Mouse (Mus musculus) kidney, embryonic 14.5 days (tissue): ENCODE results near the gene Nav2. TPM values are rescaled to one million over a fixed set of nuclear protein-coding genes. Genes with fewer than 3 reads are reported as not detected.

Experiments
- ATAC-seq: fragments of 200-750 bp; cut with Nextera tagmentation; 2 replicates; pipeline ENCODE4 v1.8.0; 2017; ENCODE audit warnings: moderate number of reproducible peaks, mild to moderate bottlenecking, moderate TSS enrichment, moderate library complexity; ENCODE audit not compliant: low FRiP score, low TSS enrichment
- H3K27ac ChIP-seq: fragments of 300-500 bp; sonication (generic); 2 replicates; pipeline ENCODE4 v1.5.1; 2014; ENCODE audit warnings: low read depth, mild to moderate bottlenecking, low read length, moderate library complexity, mixed read lengths
- H3K27me3 ChIP-seq: fragments of 300-500 bp; sonication (generic); 2 replicates; pipeline ENCODE4 v1.6.1; 2014; ENCODE audit warnings: mild to moderate bottlenecking, low read length; ENCODE audit not compliant: control insufficient read depth, insufficient read depth
- H3K36me3 ChIP-seq: fragments of 300-500 bp; sonication (generic); 2 replicates; pipeline ENCODE4 v1.6.1; 2014; ENCODE audit warnings: low read length, mixed read lengths; ENCODE audit not compliant: control insufficient read depth, insufficient read depth
- H3K4me1 ChIP-seq: fragments of 300-500 bp; sonication (generic); 2 replicates; pipeline ENCODE4 v1.6.1; 2014; ENCODE audit warnings: low read length, mixed read lengths; ENCODE audit not compliant: control insufficient read depth, insufficient read depth
- H3K4me2 ChIP-seq: fragments of 300-500 bp; sonication (generic); replicated peaks from 2 replicates; pipeline ENCODE4 v1.6.1; 2014; ENCODE audit warnings: low read depth, mild to moderate bottlenecking, low read length
- H3K4me3 ChIP-seq: fragments of 300-500 bp; sonication (generic); 2 replicates; pipeline ENCODE4 v1.5.1; 2014; ENCODE audit warnings: mild to moderate bottlenecking, low read length
- H3K9ac ChIP-seq: fragments of 300-500 bp; sonication (generic); 2 replicates; pipeline ENCODE4 v1.6.1; 2014; ENCODE audit warnings: low read depth, mild to moderate bottlenecking, low read length, moderate library complexity
- H3K9me3 ChIP-seq: fragments of 300-500 bp; sonication (generic); 2 replicates; pipeline ENCODE4 v1.6.1; 2016; ENCODE audit warnings: low read length; ENCODE audit not compliant: control insufficient read depth
- WGBS: fragments of 180-500 bp; shearing (Covaris S2); extraction: QIAGEN DNeasy Blood & Tissue Kit; methylation state at CpG from one replicate; pipeline ENCODE4 v1.1.7; 2014; 5-methylcytosine and 5-hydroxymethylcytosine counted together
- polyA plus RNA-seq: library from polyadenylated mRNA; unstranded; fragments of >200 nt; fragmentation: Nextera tagmentation; extraction: Ambion mirVana; gene quantifications from 2 replicates; pipeline ENCODE4 v1.2.1, GENCODE M21; 2014

The Nav2 gene
- polyA plus RNA-seq, 1 experiment from 2014 or later, result 49.2 TPM

GRCm38 (mm10) chr7:48934816-48935215 lies 26.3 kb downstream of the Nav2 start:
- ATAC-seq, result no peak
- Histone ChIP-seq H3K27ac (no peak overlapping the region), H3K4me3 (no peak overlapping the region), H3K4me2 (no peak overlapping the region), H3K36me3 (no peaks in the 10 kb centered on the region), H3K9me3 (no peaks in the 10 kb centered on the region), H3K4me1 (no peaks in the 10 kb centered on the region), H3K9ac (no peak overlapping the region), H3K27me3 (no peaks in the 10 kb centered on the region)
- WGBS, result 77% methylated on average over 2 of the region's 2 CpGs

- Histone ChIP-seq H3K36me3 (no peaks in the 10 kb centered on the region), H3K27me3 (no peaks in the 10 kb centered on the region), H3K4me3 (no peak overlapping the region), H3K9me3 (no peaks in the 10 kb centered on the region), H3K4me1 (no peaks in the 10 kb centered on the region), H3K4me2 (no peak overlapping the region), H3K9ac (no peak overlapping the region), H3K27ac (no peak overlapping the region)
- WGBS, result 83% methylated on average over 11 of the region's 11 CpGs
- no peak for ATAC-seq
Observed at GRCm38 (mm10) chr7:48937562-48937961, 29.0 kb downstream of the Nav2 start.

- H3K4me1 ChIP-seq, result no peaks in the 10 kb centered on the region
- H3K4me2 ChIP-seq, result no peak overlapping the region
- no peak overlapping the region for H3K27ac ChIP-seq
- no peak for ATAC-seq
- H3K36me3 ChIP-seq, result no peaks in the 10 kb centered on the region
- 28% methylated on average over 4 of the region's 4 CpGs for WGBS
- H3K4me3 ChIP-seq, result no peak overlapping the region
- no peaks in the 10 kb centered on the region for H3K9me3 ChIP-seq
- no peak overlapping the region for H3K9ac ChIP-seq
- no peaks in the 10 kb centered on the region for H3K27me3 ChIP-seq
Observed at GRCm38 (mm10) chr7:48938190-48938589, 29.7 kb downstream of the Nav2 start.

GRCm38 (mm10) chr7:48948381-48949108 lies 40.0 kb downstream of the Nav2 start:
- WGBS, result 88% methylated on average over 4 of the region's 4 CpGs
- ATAC-seq, result no peak

GRCm38 (mm10) chr7:48954501-48954900 lies 46.0 kb downstream of the Nav2 start:
- no peak overlapping the region for H3K4me3 ChIP-seq
- WGBS, result 70% methylated on average over 5 of the region's 5 CpGs
- peaks cover 15% of the 10 kb centered on the region for H3K27me3 ChIP-seq
- ATAC-seq, result no peak
- no peak overlapping the region for H3K9ac ChIP-seq
- H3K4me2 ChIP-seq, result no peak overlapping the region
- H3K27ac ChIP-seq, result no peak overlapping the region
- H3K9me3 ChIP-seq, result no peaks in the 10 kb centered on the region
- no peaks in the 10 kb centered on the region for H3K36me3 ChIP-seq
- H3K4me1 ChIP-seq, result peaks cover 6% of the 10 kb centered on the region; the same call in 1 of the 2 replicates

More at GRCm38 (mm10) chr7:48948381-48949108, 40.0 kb downstream of the Nav2 start:
- Histone ChIP-seq H3K4me1 (no peaks in the 10 kb centered on the region), H3K9me3 (no peaks in the 10 kb centered on the region), H3K9ac (no peak overlapping the region), H3K27ac (no peak overlapping the region), H3K4me3 (no peak overlapping the region), H3K36me3 (no peaks in the 10 kb centered on the region), H3K4me2 (no peak overlapping the region), H3K27me3 (no peaks in the 10 kb centered on the region)

- Histone ChIP-seq H3K4me2 (peak overlapping the region; percentile 48), H3K36me3 (no peaks in the 10 kb centered on the region), H3K9ac (no peak overlapping the region), H3K4me3 (peak overlapping the region; percentile 31), H3K27ac (no peak overlapping the region), H3K9me3 (no peaks in the 10 kb centered on the region), H3K27me3 (peaks cover 43% of the 10 kb centered on the region), H3K4me1 (peaks cover 7% of the 10 kb centered on the region; the same call in 1 of the 2 replicates)
- ATAC-seq, result peak; percentile 98
- 4% methylated on average over 32 of the region's 32 CpGs for WGBS
Observed at GRCm38 (mm10) chr7:48958528-48959315, 50.2 kb downstream of the Nav2 start.

GRCm38 (mm10) chr7:48959316-48959661 lies 50.8 kb downstream of the Nav2 start:
- 17% methylated on average over 13 of the region's 13 CpGs for WGBS
- Histone ChIP-seq H3K4me3 (peak overlapping the region; percentile 31; the same call in 1 of the 2 replicates), H3K9ac (no peak overlapping the region), H3K4me1 (peaks cover 7% of the 10 kb centered on the region; the same call in 1 of the 2 replicates), H3K36me3 (no peaks in the 10 kb centered on the region), H3K27ac (no peak overlapping the region), H3K27me3 (peaks cover 43% of the 10 kb centered on the region), H3K9me3 (no peaks in the 10 kb centered on the region), H3K4me2 (peak overlapping the region; percentile 48)
- ATAC-seq, result 0 out of 2 replicates have a peak, but pooled peaks have one; percentile 7

GRCm38 (mm10) chr7:48960152-48960551 lies 51.6 kb downstream of the Nav2 start:
- H3K27me3 ChIP-seq, result peaks cover 43% of the 10 kb centered on the region
- peaks cover 7% of the 10 kb centered on the region; the same call in 1 of the 2 replicates for H3K4me1 ChIP-seq
- H3K9me3 ChIP-seq, result no peaks in the 10 kb centered on the region
- H3K27ac ChIP-seq, result no peak overlapping the region
- no peak overlapping the region for H3K9ac ChIP-seq
- H3K4me2 ChIP-seq, result no peak overlapping the region
- H3K4me3 ChIP-seq, result no peak overlapping the region
- no peaks in the 10 kb centered on the region for H3K36me3 ChIP-seq
- WGBS, result 17% methylated on average over 10 of the region's 10 CpGs
- no peak for ATAC-seq

GRCm38 (mm10) chr7:48961501-48961900 lies 53.0 kb downstream of the Nav2 start:
- peaks cover 46% of the 10 kb centered on the region for H3K27me3 ChIP-seq

More at GRCm38 (mm10) chr7:48961501-48961900, 53.0 kb downstream of the Nav2 start:
- ATAC-seq, result no peak
- no peak overlapping the region for H3K4me3 ChIP-seq
- 47% methylated on average over 8 of the region's 8 CpGs for WGBS
- no peaks in the 10 kb centered on the region for H3K36me3 ChIP-seq
- H3K4me2 ChIP-seq, result no peak overlapping the region
- peaks cover 7% of the 10 kb centered on the region; the same call in 1 of the 2 replicates for H3K4me1 ChIP-seq
- H3K27ac ChIP-seq, result no peak overlapping the region
- H3K9ac ChIP-seq, result no peak overlapping the region
- no peaks in the 10 kb centered on the region for H3K9me3 ChIP-seq
